Mouse (Mus musculus): ENCODE data around the gene Neurl1a. TPM values are rescaled to one million over a fixed set of nuclear protein-coding genes. Genes with fewer than 3 reads are reported as not detected.

Gene Neurl1a
- polyA plus RNA-seq, 1 experiment: 10.1 TPM

DNA sequence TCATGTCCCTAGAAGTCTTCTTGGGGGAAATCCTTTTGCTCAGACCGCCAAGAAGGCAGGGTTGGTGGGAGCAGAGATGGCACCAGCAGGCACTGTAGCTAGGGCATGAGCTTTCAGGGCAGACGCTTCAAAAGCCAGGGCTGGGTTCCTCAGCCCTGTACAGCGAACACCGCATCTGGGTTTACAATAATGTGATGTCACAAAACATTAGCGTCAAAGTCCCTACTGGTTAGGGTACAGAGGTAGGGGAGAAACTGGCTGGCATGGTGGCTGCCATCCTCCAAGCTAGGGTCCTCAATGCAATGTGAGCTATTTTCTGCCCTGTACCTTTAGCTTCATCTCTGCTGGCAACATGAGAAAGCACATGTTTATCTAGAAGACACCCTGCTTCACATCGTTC lies 24.4 kb downstream of the Neurl1a start:
- WGBS: 92% methylated on average over 6 of the region's 6 CpGs
- no peak for TF ChIP-seq POLR2A (IDR thresholded peaks at IDR 0.05; ENCODE audit: borderline replicate concordance, extremely low read depth, low read depth, low read length)
- no peak for TF ChIP-seq CTCF (IDR thresholded peaks at IDR 0.05; ENCODE audit: insufficient read depth, low read length)
- DNase-seq: no peak
- Histone ChIP-seq H3K4me1 (ENCODE audit: control insufficient read depth, insufficient read depth, low read length) (no peaks in the 10 kb centered on the region), H3K4me3 (replicated peaks; ENCODE audit: extremely low read depth, low read depth, low read length) (no peak overlapping the region)

DNA sequence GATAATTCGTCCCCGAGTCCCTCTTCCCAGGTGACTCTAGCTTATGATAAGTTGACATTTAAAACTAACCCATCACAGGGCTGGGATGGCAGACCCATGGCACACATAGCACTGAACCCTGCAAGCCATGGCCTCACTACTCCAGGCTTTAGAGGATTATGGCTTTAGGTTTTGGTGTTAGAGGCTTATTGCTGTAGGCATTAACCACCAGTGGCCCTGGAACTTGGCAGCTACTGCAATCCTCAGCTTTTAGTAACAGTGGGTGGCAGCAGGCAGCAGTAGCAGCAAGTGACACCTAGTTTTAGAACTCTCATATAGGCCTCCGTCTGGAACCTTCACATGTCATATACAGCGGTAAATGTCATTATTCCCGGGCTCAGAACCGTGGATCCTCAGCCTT lies 26.0 kb downstream of the Neurl1a start:
- 85% methylated on average over 6 of the region's 6 CpGs for WGBS
- no peak for DNase-seq
- no peak for TF ChIP-seq CTCF (IDR thresholded peaks at IDR 0.05; ENCODE audit: insufficient read depth, low read length)
- TF ChIP-seq POLR2A (IDR thresholded peaks at IDR 0.05; ENCODE audit: borderline replicate concordance, extremely low read depth, low read depth, low read length): no peak
- no peak overlapping the region for H3K4me3 ChIP-seq (replicated peaks; ENCODE audit: extremely low read depth, low read depth, low read length)
- H3K4me1 ChIP-seq (ENCODE audit: control insufficient read depth, insufficient read depth, low read length): no peaks in the 10 kb centered on the region

DNA sequence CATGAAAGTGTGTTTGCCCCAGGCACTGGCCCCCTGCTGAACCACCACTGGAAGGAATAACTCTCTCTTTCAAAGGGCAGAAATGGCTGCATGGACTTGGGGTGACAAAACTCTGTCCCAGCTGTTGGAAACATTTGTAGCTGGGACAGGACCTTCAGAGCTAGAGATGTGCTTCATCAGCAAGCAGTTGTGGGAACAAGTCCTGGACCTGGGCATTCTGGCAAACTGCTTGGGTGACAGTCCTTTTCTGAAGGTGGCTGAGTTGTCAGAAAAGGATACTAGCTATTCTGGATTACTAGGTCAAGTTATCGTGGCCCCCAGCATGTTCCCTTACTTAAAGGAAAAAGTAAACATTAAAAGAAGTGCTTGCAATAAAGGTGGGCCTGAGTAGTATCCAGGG lies 27.5 kb downstream of the Neurl1a start:
- TF ChIP-seq CTCF (IDR thresholded peaks at IDR 0.05; ENCODE audit: insufficient read depth, low read length) (no peak), POLR2A (IDR thresholded peaks at IDR 0.05; ENCODE audit: borderline replicate concordance, extremely low read depth, low read depth, low read length) (no peak)
- no peaks in the 10 kb centered on the region for H3K4me1 ChIP-seq (ENCODE audit: control insufficient read depth, insufficient read depth, low read length)
- 53% methylated on average over 1 of the region's 1 CpGs for WGBS
- no peak for DNase-seq
- no peak overlapping the region for H3K4me3 ChIP-seq (replicated peaks; ENCODE audit: extremely low read depth, low read depth, low read length)

DNA sequence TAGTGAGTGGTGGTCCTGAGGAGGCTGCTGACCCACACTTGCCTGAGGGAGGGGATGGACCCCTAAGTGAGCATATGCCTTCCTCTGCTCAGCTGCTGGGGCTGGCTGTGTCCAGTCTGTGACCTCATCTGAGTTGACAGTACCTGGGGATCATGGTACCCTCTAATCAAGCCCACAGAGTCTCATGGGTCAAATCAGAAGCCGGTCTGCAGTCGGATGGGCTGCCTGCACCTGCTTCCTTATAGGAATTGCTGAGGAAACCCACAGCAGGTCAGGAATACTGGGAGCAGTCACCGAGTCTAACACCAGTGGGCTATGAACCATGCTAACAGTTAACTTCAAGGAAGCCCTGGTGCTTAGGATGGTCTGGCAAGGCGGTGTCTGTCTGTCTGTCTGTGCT lies 31.8 kb downstream of the Neurl1a start:
- DNase-seq: no peak
- no peak for TF ChIP-seq POLR2A (IDR thresholded peaks at IDR 0.05; ENCODE audit: borderline replicate concordance, extremely low read depth, low read depth, low read length)
- no peak for TF ChIP-seq CTCF (IDR thresholded peaks at IDR 0.05; ENCODE audit: insufficient read depth, low read length)
- no peaks in the 10 kb centered on the region for H3K4me1 ChIP-seq (ENCODE audit: control insufficient read depth, insufficient read depth, low read length)
- no peak overlapping the region for H3K4me3 ChIP-seq (replicated peaks; ENCODE audit: extremely low read depth, low read depth, low read length)
- WGBS: 91% methylated on average over 4 of the region's 4 CpGs

DNA sequence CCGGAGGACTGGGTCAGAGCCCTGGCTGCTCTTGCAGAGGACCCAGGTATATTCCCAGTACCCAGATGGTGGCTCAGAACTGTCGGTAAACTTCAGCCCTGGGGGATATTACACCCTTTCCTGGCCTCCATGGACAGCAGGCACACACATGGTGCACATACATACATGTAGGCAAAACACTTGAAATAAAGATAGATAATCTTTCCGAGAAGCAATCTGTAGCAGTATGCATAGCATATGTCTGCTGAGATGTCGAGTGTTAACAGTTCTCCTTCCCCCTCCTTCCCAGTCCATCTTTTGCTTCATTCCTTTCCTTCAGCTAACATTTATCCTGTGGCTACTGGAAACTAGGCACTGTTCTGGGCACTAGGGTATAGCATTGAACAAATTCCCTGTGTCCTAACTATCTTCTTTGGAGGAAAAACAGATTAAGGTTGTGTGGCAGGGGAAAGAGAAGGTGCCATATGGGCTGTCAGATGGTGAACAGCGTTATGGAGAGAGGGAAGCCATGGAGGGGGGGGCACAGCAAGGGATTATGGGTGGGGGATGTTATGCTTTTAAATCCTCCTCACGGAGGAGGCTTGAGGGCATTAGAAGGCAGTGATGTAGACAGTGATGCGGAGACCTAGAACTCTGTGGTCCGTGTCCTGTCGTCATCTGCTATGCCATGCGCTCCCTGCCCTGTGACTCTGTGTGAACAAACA lies 33.1 kb downstream of the Neurl1a start:
- Histone ChIP-seq H3K4me1 (ENCODE audit: control insufficient read depth, insufficient read depth, low read length) (no peaks in the 10 kb centered on the region), H3K4me3 (replicated peaks; ENCODE audit: extremely low read depth, low read depth, low read length) (no peak overlapping the region)
- WGBS: 78% methylated on average over 10 of the region's 10 CpGs
- TF ChIP-seq CTCF (IDR thresholded peaks at IDR 0.05; ENCODE audit: insufficient read depth, low read length) (no peak), POLR2A (IDR thresholded peaks at IDR 0.05; ENCODE audit: borderline replicate concordance, extremely low read depth, low read depth, low read length) (no peak)
- DNase-seq: no peak

DNA sequence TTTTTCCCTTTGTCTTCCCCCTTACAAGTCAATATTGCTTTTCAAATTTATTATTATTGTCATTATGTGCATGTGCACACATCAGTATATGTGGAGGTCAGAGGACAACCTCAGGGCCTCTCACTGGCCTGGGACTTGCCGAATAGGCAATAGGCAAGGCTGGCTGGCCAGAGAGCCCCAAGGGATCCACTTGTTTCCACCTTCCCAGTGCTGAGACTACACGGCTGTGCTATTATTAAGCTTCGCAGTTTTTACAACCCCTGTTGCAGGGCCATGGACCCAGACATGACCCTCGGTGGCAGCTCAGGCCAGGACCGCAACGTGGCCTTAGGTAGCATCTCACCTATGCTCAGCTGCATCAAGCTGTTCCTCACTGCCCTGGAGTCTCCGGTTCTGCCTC lies 33.8 kb downstream of the Neurl1a start:
- WGBS: 83% methylated on average over 7 of the region's 7 CpGs
- TF ChIP-seq CTCF (IDR thresholded peaks at IDR 0.05; ENCODE audit: insufficient read depth, low read length): no peak
- TF ChIP-seq POLR2A (IDR thresholded peaks at IDR 0.05; ENCODE audit: borderline replicate concordance, extremely low read depth, low read depth, low read length): no peak
- no peaks in the 10 kb centered on the region for H3K4me1 ChIP-seq (ENCODE audit: control insufficient read depth, insufficient read depth, low read length)
- H3K4me3 ChIP-seq (replicated peaks; ENCODE audit: extremely low read depth, low read depth, low read length): no peak overlapping the region
- no peak for DNase-seq

DNA sequence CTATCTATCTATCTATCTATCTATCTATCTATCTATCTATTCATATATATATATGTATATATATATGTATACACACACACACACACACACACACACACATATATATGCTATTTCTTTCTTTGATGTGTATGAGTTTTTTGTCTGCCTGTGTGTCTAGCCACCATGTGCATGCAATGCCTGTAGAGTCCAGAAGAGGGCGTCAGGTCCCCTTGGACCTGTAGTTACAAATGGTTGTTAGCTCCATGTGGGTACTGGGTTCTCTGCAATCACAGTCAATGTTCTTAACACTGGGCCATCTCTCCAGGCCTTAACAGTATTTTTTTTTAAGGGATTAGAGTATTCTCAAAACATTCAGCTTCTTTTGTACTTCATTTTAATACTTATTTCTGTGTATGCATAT lies 34.9 kb downstream of the Neurl1a start:
- TF ChIP-seq CTCF (IDR thresholded peaks at IDR 0.05; ENCODE audit: insufficient read depth, low read length) (no peak), POLR2A (IDR thresholded peaks at IDR 0.05; ENCODE audit: borderline replicate concordance, extremely low read depth, low read depth, low read length) (no peak)
- no peak for DNase-seq
- whole genome bisulfite sequencing: 60% methylated on average over 1 of the region's 1 CpGs
- H3K4me3 ChIP-seq (replicated peaks; ENCODE audit: extremely low read depth, low read depth, low read length): no peak overlapping the region
- H3K4me1 ChIP-seq (ENCODE audit: control insufficient read depth, insufficient read depth, low read length): no peaks in the 10 kb centered on the region

DNA sequence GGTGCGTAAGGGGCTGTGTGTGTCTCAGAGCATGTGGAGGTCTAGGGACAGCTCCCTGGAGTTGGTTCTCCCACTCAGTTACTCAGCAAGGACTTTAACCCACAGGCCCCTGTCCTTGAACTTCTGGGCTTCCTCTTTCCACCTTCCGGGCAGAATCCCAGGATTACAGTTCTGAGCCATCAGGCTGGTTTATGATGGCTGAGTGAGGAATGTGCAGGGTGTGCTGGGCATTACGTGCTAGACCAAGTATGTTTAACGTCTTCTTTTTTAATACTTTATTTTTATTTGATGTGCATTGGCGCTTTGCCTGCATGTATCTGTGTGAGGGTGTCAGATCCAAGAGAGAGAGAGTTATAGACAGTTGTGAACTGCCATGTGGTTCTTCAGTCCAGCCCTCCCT lies 38.1 kb downstream of the Neurl1a start:
- H3K4me3 ChIP-seq (replicated peaks; ENCODE audit: extremely low read depth, low read depth, low read length): no peak overlapping the region
- TF ChIP-seq CTCF (IDR thresholded peaks at IDR 0.05; ENCODE audit: insufficient read depth, low read length): no peak
- TF ChIP-seq POLR2A (IDR thresholded peaks at IDR 0.05; ENCODE audit: borderline replicate concordance, extremely low read depth, low read depth, low read length): no peak
- WGBS: 72% methylated on average over 5 of the region's 5 CpGs
- H3K4me1 ChIP-seq (ENCODE audit: control insufficient read depth, insufficient read depth, low read length): no peaks in the 10 kb centered on the region
- no peak for DNase-seq

DNA sequence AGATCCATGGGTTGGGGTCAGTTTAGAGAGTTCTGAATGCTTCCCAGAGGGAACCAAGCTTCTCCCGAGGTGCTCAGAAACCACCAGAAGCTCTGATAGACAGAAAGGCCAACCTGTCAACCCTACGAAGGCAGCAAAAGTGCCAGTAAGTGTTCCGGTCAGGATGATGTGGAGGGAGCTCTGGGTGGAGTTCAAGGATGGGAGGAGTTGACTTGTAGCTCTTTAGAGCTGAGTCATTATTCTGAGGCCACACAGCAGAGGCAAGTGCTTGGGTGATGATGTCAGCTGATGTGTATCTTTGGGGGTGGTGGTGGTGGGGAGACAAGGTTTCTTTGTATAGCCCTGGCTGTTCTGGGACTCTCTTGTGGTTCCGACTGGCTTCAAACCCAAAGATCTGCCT lies 41.0 kb downstream of the Neurl1a start:
- WGBS: 48% methylated on average over 4 of the region's 4 CpGs
- Histone ChIP-seq H3K4me1 (ENCODE audit: control insufficient read depth, insufficient read depth, low read length) (no peaks in the 10 kb centered on the region), H3K4me3 (replicated peaks; ENCODE audit: extremely low read depth, low read depth, low read length) (no peak overlapping the region)
- TF ChIP-seq CTCF (IDR thresholded peaks at IDR 0.05; ENCODE audit: insufficient read depth, low read length) (no peak), POLR2A (IDR thresholded peaks at IDR 0.05; ENCODE audit: borderline replicate concordance, extremely low read depth, low read depth, low read length) (no peak)
- DNase-seq: no peak

DNA sequence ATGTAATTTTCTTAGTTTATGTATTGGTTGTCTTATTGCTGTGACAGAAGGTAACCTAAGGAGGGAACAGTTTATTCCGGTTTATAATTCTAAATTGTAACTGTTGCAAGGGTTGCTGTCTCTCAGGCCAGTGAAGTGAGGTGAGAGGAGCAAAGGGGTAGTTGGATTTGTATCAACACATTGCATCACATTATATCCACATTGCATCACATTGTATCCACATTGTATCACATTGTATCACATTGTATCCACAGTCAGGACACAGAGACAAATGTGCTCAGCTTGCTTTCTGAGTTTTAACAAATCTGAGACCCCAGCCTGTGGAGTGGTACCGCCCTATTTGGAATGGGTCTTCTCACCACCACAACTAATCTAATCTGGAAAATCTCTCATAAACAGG lies 41.6 kb downstream of the Neurl1a start:
- WGBS: 79% methylated on average over 2 of the region's 2 CpGs
- no peak for DNase-seq
- TF ChIP-seq POLR2A (IDR thresholded peaks at IDR 0.05; ENCODE audit: borderline replicate concordance, extremely low read depth, low read depth, low read length) (no peak), CTCF (IDR thresholded peaks at IDR 0.05; ENCODE audit: insufficient read depth, low read length) (no peak)
- Histone ChIP-seq H3K4me1 (ENCODE audit: control insufficient read depth, insufficient read depth, low read length) (no peaks in the 10 kb centered on the region), H3K4me3 (replicated peaks; ENCODE audit: extremely low read depth, low read depth, low read length) (no peak overlapping the region)
